Mouse (Mus musculus) forebrain, embryonic 13.5 days (tissue): ENCODE data around the gene Ipo9. TPM values are rescaled to one million over a fixed set of nuclear protein-coding genes. Genes with fewer than 3 reads are reported as not detected.

Source experiments
- ATAC-seq: fragments of 200-750 bp; cut with Nextera tagmentation; 2 replicates; pipeline ENCODE4 v1.8.0; 2017
- H3K27ac ChIP-seq: fragments of 300-500 bp; sonication (generic); 2 replicates; pipeline ENCODE4 v1.5.1; 2015; ENCODE audit warnings: inconsistent platforms, mild to moderate bottlenecking, moderate library complexity
- H3K27me3 ChIP-seq: fragments of 300-500 bp; sonication (generic); 2 replicates; pipeline ENCODE4 v1.6.1; 2015; ENCODE audit warnings: mild to moderate bottlenecking, inconsistent platforms
- H3K36me3 ChIP-seq: fragments of 300-500 bp; sonication (generic); 2 replicates; pipeline ENCODE4 v1.6.1; 2015; ENCODE audit warnings: mild to moderate bottlenecking, inconsistent platforms; ENCODE audit not compliant: poor library complexity, severe bottlenecking
- H3K4me1 ChIP-seq: fragments of 300-500 bp; sonication (generic); 2 replicates; pipeline ENCODE4 v1.6.1; 2015; ENCODE audit warnings: inconsistent platforms
- H3K4me2 ChIP-seq: fragments of 300-500 bp; sonication (generic); 2 replicates; pipeline ENCODE4 v1.6.1; 2015; ENCODE audit warnings: inconsistent platforms, mild to moderate bottlenecking, moderate library complexity
- H3K4me3 ChIP-seq: fragments of 300-500 bp; sonication (generic); 2 replicates; pipeline ENCODE4 v1.5.1; 2015; ENCODE audit warnings: mild to moderate bottlenecking, inconsistent platforms
- H3K9ac ChIP-seq: fragments of 300-500 bp; sonication (generic); 2 replicates; pipeline ENCODE4 v1.6.1; 2015; ENCODE audit warnings: mild to moderate bottlenecking, inconsistent platforms
- H3K9me3 ChIP-seq: fragments of 300-500 bp; sonication (generic); replicated peaks from 2 replicates; pipeline ENCODE4 v1.6.1; 2016; ENCODE audit warnings: inconsistent platforms
- WGBS: fragments of 180-500 bp; shearing (Covaris S2); methylation state at CpG from one replicate; pipeline ENCODE4 v1.1.7; 2015; 5-methylcytosine and 5-hydroxymethylcytosine counted together
- polyA plus RNA-seq: library from polyadenylated mRNA; unstranded; fragments of >200 nt; fragmentation: Nextera tagmentation; extraction: Ambion mirVana; gene quantifications from 2 replicates; pipeline ENCODE4 v1.2.1, GENCODE M21; 2015

The Ipo9 gene
- polyA plus RNA-seq, 1 experiment from 2014 or later: 149 TPM

- Histone ChIP-seq H3K36me3 (peaks cover 82% of the 10 kb centered on the region), H3K4me3 (no peak overlapping the region), H3K9ac (no peak overlapping the region), H3K27ac (no peak overlapping the region), H3K4me1 (no peaks in the 10 kb centered on the region), H3K9me3 (no peaks in the 10 kb centered on the region), H3K27me3 (no peaks in the 10 kb centered on the region), H3K4me2 (no peak overlapping the region)
- 94% methylated on average over 16 of the region's 16 CpGs for WGBS
- ATAC-seq: no peak
Observed at GRCm38 (mm10) chr1:135460521-135460920, 30.2 kb upstream of the Ipo9 start.

DNA sequence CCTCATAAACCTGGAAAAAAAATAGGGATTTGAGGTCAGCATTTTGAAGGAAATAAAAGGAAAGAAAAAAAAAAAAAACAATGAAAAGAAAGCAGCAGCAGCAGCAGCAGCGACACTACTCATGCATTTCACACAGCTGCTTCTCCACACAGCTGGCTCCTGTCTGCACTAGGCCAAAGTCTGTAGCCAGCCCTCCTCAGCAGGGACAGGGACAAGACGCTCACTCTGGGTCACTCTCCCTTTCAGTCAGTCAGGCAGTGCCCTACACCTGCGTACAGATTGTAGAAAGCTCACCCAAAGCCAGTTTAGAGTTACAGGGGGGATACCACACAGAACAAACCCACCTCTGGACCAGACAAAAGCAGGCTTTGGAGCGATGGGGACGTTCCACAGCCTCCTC lies 27.6 kb upstream of the Ipo9 start:
- H3K36me3 ChIP-seq: peaks cover 82% of the 10 kb centered on the region
- H3K9ac ChIP-seq: no peak overlapping the region
- H3K4me2 ChIP-seq: no peak overlapping the region
- ATAC-seq: no peak
- H3K4me1 ChIP-seq: no peaks in the 10 kb centered on the region
- H3K27me3 ChIP-seq: no peaks in the 10 kb centered on the region
- no peaks in the 10 kb centered on the region for H3K9me3 ChIP-seq
- no peak overlapping the region for H3K27ac ChIP-seq
- H3K4me3 ChIP-seq: no peak overlapping the region
- WGBS: 93% methylated on average over 5 of the region's 5 CpGs

DNA sequence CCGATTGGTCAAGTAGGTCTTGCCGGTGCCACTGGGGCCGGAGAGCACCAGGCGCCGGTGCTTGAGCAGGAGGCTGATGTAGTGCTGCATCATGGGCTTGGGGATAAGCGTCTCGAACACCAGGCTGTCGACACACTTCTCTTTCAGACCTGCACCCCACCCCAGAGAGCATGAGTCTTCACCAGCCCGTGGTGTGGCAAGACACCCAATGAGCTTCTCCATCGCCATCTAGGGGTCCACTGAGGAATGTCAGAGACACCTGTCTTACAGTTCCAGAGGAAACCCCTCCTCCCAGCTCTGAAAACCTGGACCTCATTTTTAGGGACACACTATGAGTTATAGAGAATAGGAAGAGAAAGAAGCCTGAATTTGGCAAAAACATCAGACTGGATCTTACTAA lies 22.0 kb upstream of the Ipo9 start:
- 85% methylated on average over 10 of the region's 10 CpGs for WGBS
- Histone ChIP-seq H3K9me3 (no peaks in the 10 kb centered on the region), H3K4me2 (no peak overlapping the region), H3K36me3 (peaks cover 85% of the 10 kb centered on the region), H3K27me3 (no peaks in the 10 kb centered on the region), H3K9ac (no peak overlapping the region), H3K4me3 (no peak overlapping the region), H3K4me1 (no peaks in the 10 kb centered on the region), H3K27ac (no peak overlapping the region)
- ATAC-seq: peak; percentile 36; the same call in 1 of the 2 replicates

DNA sequence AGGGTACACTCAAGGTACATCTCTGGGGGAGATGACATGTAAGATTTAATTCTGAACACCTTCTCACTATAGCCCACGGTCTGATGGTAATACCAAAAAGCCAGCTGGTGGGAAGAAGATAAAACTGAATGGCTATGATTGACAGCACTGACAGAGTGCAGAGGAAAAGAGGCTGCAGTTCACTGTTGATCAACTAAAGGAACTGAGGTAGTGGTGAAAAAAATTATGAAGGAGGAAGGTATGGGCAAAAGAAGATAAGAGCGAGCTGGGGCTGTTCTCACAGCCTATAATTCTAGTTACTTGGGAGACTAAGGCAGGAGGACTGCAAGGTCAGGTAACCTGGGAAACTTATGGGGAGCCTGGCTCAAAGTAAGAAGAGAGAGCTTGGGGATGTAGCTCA lies 21.1 kb upstream of the Ipo9 start:
- peaks cover 76% of the 10 kb centered on the region for H3K36me3 ChIP-seq

DNA sequence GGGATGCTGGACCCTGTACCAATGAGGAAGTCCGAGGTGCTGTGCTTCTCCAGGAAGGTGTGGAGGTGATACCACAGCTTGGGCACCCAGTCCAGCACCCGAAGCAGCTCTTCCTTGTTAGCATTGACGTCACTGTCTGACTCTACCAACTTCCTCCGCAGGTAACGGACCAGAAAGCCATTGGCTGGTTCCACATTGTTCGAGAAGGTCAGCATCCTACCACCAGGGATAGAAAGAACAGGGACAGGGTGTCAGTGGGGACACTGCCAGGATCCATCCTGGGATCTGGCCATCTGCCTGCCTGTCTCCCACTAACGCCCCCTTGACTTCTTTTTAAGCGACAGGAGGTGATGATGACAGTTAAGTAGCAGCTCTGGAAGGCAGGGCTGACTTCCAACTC lies 19.6 kb upstream of the Ipo9 start:
- Histone ChIP-seq H3K27me3 (no peaks in the 10 kb centered on the region), H3K4me3 (no peak overlapping the region), H3K36me3 (peaks cover 77% of the 10 kb centered on the region), H3K4me2 (no peak overlapping the region), H3K9ac (no peak overlapping the region), H3K4me1 (no peaks in the 10 kb centered on the region), H3K9me3 (no peaks in the 10 kb centered on the region), H3K27ac (no peak overlapping the region)
- no peak for ATAC-seq
- 95% methylated on average over 8 of the region's 8 CpGs for WGBS

More for the DNA sequence above, 21.1 kb upstream of the Ipo9 start:
- WGBS: 93% methylated on average over 2 of the region's 2 CpGs
- Histone ChIP-seq H3K27me3 (no peaks in the 10 kb centered on the region), H3K4me3 (no peak overlapping the region), H3K9me3 (no peaks in the 10 kb centered on the region), H3K4me2 (no peak overlapping the region), H3K4me1 (no peaks in the 10 kb centered on the region), H3K9ac (no peak overlapping the region), H3K27ac (no peak overlapping the region)
- ATAC-seq: no peak

- ATAC-seq: no peak
- Histone ChIP-seq H3K36me3 (peaks cover 73% of the 10 kb centered on the region), H3K4me3 (no peak overlapping the region), H3K4me1 (no peaks in the 10 kb centered on the region), H3K4me2 (no peak overlapping the region), H3K9me3 (no peaks in the 10 kb centered on the region), H3K27ac (no peak overlapping the region), H3K27me3 (no peaks in the 10 kb centered on the region), H3K9ac (no peak overlapping the region)
- WGBS: 96% methylated on average over 5 of the region's 5 CpGs
Observed at GRCm38 (mm10) chr1:135448940-135449339, 18.6 kb upstream of the Ipo9 start.

GRCm38 (mm10) chr1:135443506-135443905 lies 13.2 kb upstream of the Ipo9 start:
- H3K4me2 ChIP-seq: no peak overlapping the region
- H3K4me1 ChIP-seq: no peaks in the 10 kb centered on the region
- no peaks in the 10 kb centered on the region for H3K27me3 ChIP-seq
- no peak overlapping the region for H3K4me3 ChIP-seq
- no peak overlapping the region for H3K27ac ChIP-seq
- no peaks in the 10 kb centered on the region for H3K9me3 ChIP-seq
- H3K9ac ChIP-seq: no peak overlapping the region
- peaks cover 73% of the 10 kb centered on the region for H3K36me3 ChIP-seq
- ATAC-seq: no peak
- WGBS: 89% methylated on average over 12 of the region's 12 CpGs

DNA sequence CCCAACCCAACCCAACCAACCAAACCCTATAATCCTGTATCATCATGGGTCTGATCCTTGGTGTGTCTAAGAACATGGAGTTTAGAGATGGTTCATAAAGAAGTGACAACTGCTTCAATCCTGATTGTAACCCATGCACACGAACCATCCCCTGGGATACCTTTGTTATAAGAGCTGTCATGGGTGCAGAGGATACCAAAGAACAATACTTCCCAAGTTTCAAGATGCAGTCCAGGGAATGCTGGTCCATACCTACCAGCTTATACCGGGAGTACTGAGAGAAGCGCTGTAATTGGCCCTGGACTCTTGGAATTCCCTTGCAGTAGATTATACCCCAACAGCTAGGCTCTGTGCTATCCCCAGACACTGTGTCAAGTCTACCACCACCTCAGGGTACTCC lies 11.6 kb upstream of the Ipo9 start:
- H3K4me2 ChIP-seq: no peak overlapping the region
- H3K36me3 ChIP-seq: peaks cover 73% of the 10 kb centered on the region
- no peak overlapping the region for H3K4me3 ChIP-seq
- no peak for ATAC-seq
- H3K9ac ChIP-seq: no peak overlapping the region
- 96% methylated on average over 3 of the region's 3 CpGs for WGBS
- H3K27me3 ChIP-seq: no peaks in the 10 kb centered on the region
- H3K27ac ChIP-seq: no peak overlapping the region
- no peaks in the 10 kb centered on the region for H3K9me3 ChIP-seq
- no peaks in the 10 kb centered on the region for H3K4me1 ChIP-seq

DNA sequence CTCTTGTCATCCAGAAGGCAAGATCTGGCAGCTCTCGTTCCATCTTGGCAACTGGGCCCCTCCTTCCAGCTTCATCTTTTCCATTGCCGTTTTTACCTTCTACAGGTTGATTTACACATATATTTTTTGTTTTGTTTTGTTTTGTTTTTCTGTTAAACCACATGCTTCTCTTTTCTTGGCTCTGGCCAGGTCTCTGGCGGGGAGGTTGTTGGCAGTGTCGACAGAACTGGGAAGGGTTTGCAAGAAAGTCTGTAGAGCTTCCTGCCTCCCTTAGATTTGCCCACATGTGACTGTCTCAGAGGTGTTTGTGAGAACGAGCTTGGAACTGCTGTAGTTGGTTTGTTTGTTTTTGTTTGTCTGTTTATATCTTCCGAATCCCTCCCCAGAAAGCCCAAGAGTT lies 10.7 kb upstream of the Ipo9 start:
- H3K9ac ChIP-seq: no peak overlapping the region
- WGBS: 96% methylated on average over 6 of the region's 6 CpGs
- no peaks in the 10 kb centered on the region for H3K9me3 ChIP-seq
- H3K4me3 ChIP-seq: no peak overlapping the region
- no peaks in the 10 kb centered on the region for H3K27me3 ChIP-seq
- no peak for ATAC-seq
- H3K27ac ChIP-seq: no peak overlapping the region
- no peak overlapping the region for H3K4me2 ChIP-seq
- peaks cover 69% of the 10 kb centered on the region for H3K36me3 ChIP-seq
- H3K4me1 ChIP-seq: no peaks in the 10 kb centered on the region; the same call in 1 of the 2 replicates

GRCm38 (mm10) chr1:135438801-135439200 lies 8.5 kb upstream of the Ipo9 start:
- Histone ChIP-seq H3K4me1 (peaks cover 5% of the 10 kb centered on the region; the same call in 1 of the 2 replicates), H3K4me3 (no peak overlapping the region), H3K27ac (no peak overlapping the region), H3K9ac (no peak overlapping the region), H3K27me3 (no peaks in the 10 kb centered on the region), H3K9me3 (no peaks in the 10 kb centered on the region), H3K36me3 (peaks cover 56% of the 10 kb centered on the region), H3K4me2 (no peak overlapping the region)
- no peak for ATAC-seq
- 93% methylated on average over 6 of the region's 6 CpGs for WGBS

GRCm38 (mm10) chr1:135435823-135436222 lies 5.5 kb upstream of the Ipo9 start:
- Histone ChIP-seq H3K27me3 (no peaks in the 10 kb centered on the region), H3K4me2 (no peak overlapping the region), H3K27ac (0 out of 2 replicates have a peak overlapping the region, but pooled peaks have one; percentile 3), H3K36me3 (peaks cover 27% of the 10 kb centered on the region), H3K9me3 (no peaks in the 10 kb centered on the region), H3K4me3 (no peak overlapping the region), H3K9ac (no peak overlapping the region), H3K4me1 (peaks cover 14% of the 10 kb centered on the region)
- WGBS: 44% methylated on average over 2 of the region's 2 CpGs
- ATAC-seq: peak; percentile 79

GRCm38 (mm10) chr1:135430669-135431017 lies 344 bp upstream of the Ipo9 start:
- no peaks in the 10 kb centered on the region for H3K9me3 ChIP-seq
- H3K36me3 ChIP-seq: peaks cover 13% of the 10 kb centered on the region
- peak overlapping the region; percentile 92 for H3K27ac ChIP-seq
- peak overlapping the region; percentile 92 for H3K9ac ChIP-seq
- peak overlapping the region; percentile 71 for H3K4me3 ChIP-seq
- peaks cover 42% of the 10 kb centered on the region for H3K4me1 ChIP-seq
- H3K27me3 ChIP-seq: no peaks in the 10 kb centered on the region
- H3K4me2 ChIP-seq: peak overlapping the region; percentile 84
- 1% methylated on average over 14 of the region's 14 CpGs for WGBS
- peak; percentile 75 for ATAC-seq

DNA sequence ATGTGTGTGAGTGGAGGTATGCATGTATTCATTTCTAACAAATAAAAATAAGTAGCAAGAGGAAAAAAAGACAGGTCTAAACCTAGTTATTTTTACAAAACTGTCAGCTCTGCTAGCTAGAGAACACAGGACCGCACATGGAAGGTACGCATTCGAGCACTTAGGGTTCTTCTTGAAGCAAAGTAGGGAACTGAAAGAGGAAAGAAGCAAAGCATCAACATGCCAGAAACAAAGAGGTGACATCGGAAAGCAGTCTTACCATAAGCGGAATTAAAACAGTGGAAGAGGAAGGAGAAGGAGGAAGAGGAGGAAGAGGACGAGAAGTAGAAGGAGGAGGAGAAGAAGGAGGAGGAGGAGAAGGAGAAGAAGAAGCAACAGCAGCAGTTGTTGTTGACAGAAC lies 2.9 kb downstream of the Ipo9 start:
- Histone ChIP-seq H3K4me3 (no peak overlapping the region; the same call in 1 of the 2 replicates), H3K27me3 (no peaks in the 10 kb centered on the region), H3K36me3 (peaks cover 45% of the 10 kb centered on the region), H3K4me1 (peaks cover 37% of the 10 kb centered on the region), H3K9ac (no peak overlapping the region), H3K4me2 (peak overlapping the region; percentile 84), H3K27ac (no peak overlapping the region), H3K9me3 (no peaks in the 10 kb centered on the region)
- no peak for ATAC-seq
- 87% methylated on average over 6 of the region's 6 CpGs for WGBS
